Mouse (Mus musculus): ENCODE data around the gene Adarb2.

DNA sequence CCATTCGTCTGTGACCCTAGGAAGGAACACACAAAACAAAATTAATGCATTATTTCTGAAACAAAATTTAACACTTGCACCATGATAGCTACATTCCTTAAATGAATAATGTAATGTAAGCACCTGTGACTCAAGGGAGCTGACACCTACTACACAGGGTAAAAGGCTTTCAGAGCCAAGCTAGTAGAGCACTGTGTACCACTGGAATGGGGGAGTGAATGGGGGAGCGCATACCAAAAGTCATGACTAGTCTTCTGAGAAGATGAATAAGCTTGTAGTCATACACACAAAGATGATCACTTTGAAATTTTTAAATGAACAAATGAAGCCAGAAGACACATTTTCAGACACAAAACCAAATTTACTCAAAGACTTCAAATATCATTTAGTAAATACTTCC is 603.3 kb downstream of the Adarb2 start:
- TF ChIP-seq CTCF (IDR thresholded peaks at IDR 0.05; ENCODE audit: low read depth) (no peak), EP300 (IDR thresholded peaks at IDR 0.05; ENCODE audit: low read depth) (no peak)
